Mouse (Mus musculus): Measurements from ENCODE around the gene Fbxo44. TPM values are rescaled to one million over a fixed set of nuclear protein-coding genes. Genes with fewer than 3 reads are reported as not detected.

Fbxo44 gene
- polyA plus RNA-seq, 1 experiment from 2014 or later, result 114 TPM

- 7% methylated on average over 15 of the region's 15 CpGs for WGBS
- Histone ChIP-seq H3K27me3 (replicated peaks; ENCODE audit: control insufficient read depth, insufficient read depth, low read length) (no peaks in the 10 kb centered on the region), H3K36me3 (ENCODE audit: control insufficient read depth, insufficient read depth, low read length) (peaks cover 4% of the 10 kb centered on the region; the same call in 1 of the 2 replicates), H3K4me3 (ENCODE audit: low read length) (no peak overlapping the region), H3K4me2 (ENCODE audit: low read length) (no peak overlapping the region), H3K27ac (ENCODE audit: low read depth, low read length) (peak overlapping the region; percentile 73; the same call in 1 of the 2 replicates), H3K9ac (ENCODE audit: low read depth, low read length) (peak overlapping the region; percentile 51), H3K4me1 (ENCODE audit: control insufficient read depth, insufficient read depth, low read depth, low read length) (peaks cover 9% of the 10 kb centered on the region), H3K9me3 (ENCODE audit: control insufficient read depth, low read length) (no peaks in the 10 kb centered on the region)
- ATAC-seq, result peak; percentile 4; the same call in 1 of the 2 replicates
Measured at GRCm38 (mm10) chr4:148115467-148115866, 44.8 kb downstream of the Fbxo44 start.

GRCm38 (mm10) chr4:148114758-148115391, 45.4 kb downstream of the Fbxo44 start:
- Histone ChIP-seq H3K4me3 (ENCODE audit: low read length) (no peak overlapping the region; the same call in 1 of the 2 replicates), H3K4me2 (ENCODE audit: low read length) (peak overlapping the region; percentile 20; the same call in 1 of the 2 replicates), H3K27ac (ENCODE audit: low read depth, low read length) (peak overlapping the region; percentile 73), H3K4me1 (ENCODE audit: control insufficient read depth, insufficient read depth, low read depth, low read length) (peaks cover 9% of the 10 kb centered on the region), H3K9ac (ENCODE audit: low read depth, low read length) (peak overlapping the region; percentile 41; the same call in 1 of the 2 replicates), H3K27me3 (replicated peaks; ENCODE audit: control insufficient read depth, insufficient read depth, low read length) (no peaks in the 10 kb centered on the region), H3K9me3 (ENCODE audit: control insufficient read depth, low read length) (no peaks in the 10 kb centered on the region), H3K36me3 (ENCODE audit: control insufficient read depth, insufficient read depth, low read length) (peaks cover 4% of the 10 kb centered on the region; the same call in 1 of the 2 replicates)
- 4% methylated on average over 15 of the region's 15 CpGs for WGBS
- ATAC-seq, result peak; percentile 77

GRCm38 (mm10) chr4:148112519-148112918, 47.8 kb downstream of the Fbxo44 start:
- Histone ChIP-seq H3K27me3 (replicated peaks; ENCODE audit: control insufficient read depth, insufficient read depth, low read length) (no peaks in the 10 kb centered on the region), H3K9ac (ENCODE audit: low read depth, low read length) (no peak overlapping the region), H3K4me2 (ENCODE audit: low read length) (no peak overlapping the region), H3K4me3 (ENCODE audit: low read length) (no peak overlapping the region), H3K36me3 (ENCODE audit: control insufficient read depth, insufficient read depth, low read length) (peaks cover 4% of the 10 kb centered on the region; the same call in 1 of the 2 replicates), H3K4me1 (ENCODE audit: control insufficient read depth, insufficient read depth, low read depth, low read length) (peaks cover 9% of the 10 kb centered on the region), H3K9me3 (ENCODE audit: control insufficient read depth, low read length) (no peaks in the 10 kb centered on the region), H3K27ac (ENCODE audit: low read depth, low read length) (no peak overlapping the region)
- ATAC-seq, result no peak
- WGBS, result 85% methylated on average over 12 of the region's 12 CpGs

GRCm38 (mm10) chr4:148109215-148109614, 51.1 kb downstream of the Fbxo44 start:
- H3K9ac ChIP-seq (ENCODE audit: low read depth, low read length), result no peak overlapping the region
- H3K27ac ChIP-seq (ENCODE audit: low read depth, low read length), result no peak overlapping the region
- no peak overlapping the region for H3K4me2 ChIP-seq (ENCODE audit: low read length)
- peaks cover 4% of the 10 kb centered on the region; the same call in 1 of the 2 replicates for H3K36me3 ChIP-seq (ENCODE audit: control insufficient read depth, insufficient read depth, low read length)
- H3K4me1 ChIP-seq (ENCODE audit: control insufficient read depth, insufficient read depth, low read depth, low read length), result no peaks in the 10 kb centered on the region
- 82% methylated on average over 5 of the region's 5 CpGs for WGBS
- H3K9me3 ChIP-seq (ENCODE audit: control insufficient read depth, low read length), result no peaks in the 10 kb centered on the region
- H3K4me3 ChIP-seq (ENCODE audit: low read length), result no peak overlapping the region
- no peaks in the 10 kb centered on the region for H3K27me3 ChIP-seq (replicated peaks; ENCODE audit: control insufficient read depth, insufficient read depth, low read length)
- ATAC-seq, result no peak

GRCm38 (mm10) chr4:148108565-148109100, 51.6 kb downstream of the Fbxo44 start:
- 51% methylated on average over 7 of the region's 7 CpGs for WGBS
- no peaks in the 10 kb centered on the region for H3K27me3 ChIP-seq (replicated peaks; ENCODE audit: control insufficient read depth, insufficient read depth, low read length)
- no peak overlapping the region for H3K4me3 ChIP-seq (ENCODE audit: low read length)
- H3K9ac ChIP-seq (ENCODE audit: low read depth, low read length), result no peak overlapping the region
- peak; percentile 22; the same call in 1 of the 2 replicates for ATAC-seq
- H3K36me3 ChIP-seq (ENCODE audit: control insufficient read depth, insufficient read depth, low read length), result peaks cover 4% of the 10 kb centered on the region; the same call in 1 of the 2 replicates
- H3K4me1 ChIP-seq (ENCODE audit: control insufficient read depth, insufficient read depth, low read depth, low read length), result no peaks in the 10 kb centered on the region
- H3K27ac ChIP-seq (ENCODE audit: low read depth, low read length), result peak overlapping the region; percentile 11
- H3K4me2 ChIP-seq (ENCODE audit: low read length), result no peak overlapping the region
- H3K9me3 ChIP-seq (ENCODE audit: control insufficient read depth, low read length), result no peaks in the 10 kb centered on the region

GRCm38 (mm10) chr4:148107621-148108291, 52.5 kb downstream of the Fbxo44 start:
- Histone ChIP-seq H3K27me3 (replicated peaks; ENCODE audit: control insufficient read depth, insufficient read depth, low read length) (no peaks in the 10 kb centered on the region), H3K4me3 (ENCODE audit: low read length) (no peak overlapping the region), H3K36me3 (ENCODE audit: control insufficient read depth, insufficient read depth, low read length) (peaks cover 4% of the 10 kb centered on the region; the same call in 1 of the 2 replicates), H3K27ac (ENCODE audit: low read depth, low read length) (peak overlapping the region; percentile 11; the same call in 1 of the 2 replicates), H3K4me2 (ENCODE audit: low read length) (no peak overlapping the region), H3K4me1 (ENCODE audit: control insufficient read depth, insufficient read depth, low read depth, low read length) (no peaks in the 10 kb centered on the region), H3K9me3 (ENCODE audit: control insufficient read depth, low read length) (no peaks in the 10 kb centered on the region), H3K9ac (ENCODE audit: low read depth, low read length) (no peak overlapping the region)
- WGBS, result 32% methylated on average over 22 of the region's 22 CpGs
- ATAC-seq, result peak; percentile 74

- ATAC-seq, result no peak
- peaks cover 10% of the 10 kb centered on the region for H3K4me1 ChIP-seq (ENCODE audit: control insufficient read depth, insufficient read depth, low read depth, low read length)
- WGBS, result 92% methylated on average over 3 of the region's 3 CpGs
- H3K4me2 ChIP-seq (ENCODE audit: low read length), result no peak overlapping the region
- H3K9me3 ChIP-seq (ENCODE audit: control insufficient read depth, low read length), result no peaks in the 10 kb centered on the region
- no peaks in the 10 kb centered on the region for H3K36me3 ChIP-seq (ENCODE audit: control insufficient read depth, insufficient read depth, low read length)
- no peaks in the 10 kb centered on the region for H3K27me3 ChIP-seq (replicated peaks; ENCODE audit: control insufficient read depth, insufficient read depth, low read length)
- H3K9ac ChIP-seq (ENCODE audit: low read depth, low read length), result no peak overlapping the region
- no peak overlapping the region for H3K4me3 ChIP-seq (ENCODE audit: low read length)
- no peak overlapping the region for H3K27ac ChIP-seq (ENCODE audit: low read depth, low read length)
Measured at GRCm38 (mm10) chr4:148104146-148104545, 56.1 kb downstream of the Fbxo44 start.

Measured in hindbrain, embryonic 16.5 days (tissue).